Mouse (Mus musculus) hindbrain, embryonic 12.5 days (tissue): Measurements from ENCODE around the gene Fkbp10. TPM values are rescaled to one million over a fixed set of nuclear protein-coding genes. Genes with fewer than 3 reads are reported as not detected.

Experiments used
- ATAC-seq: fragments of 200-750 bp; cut with Nextera tagmentation; 2 replicates; pipeline ENCODE4 v1.8.0; 2017; ENCODE audit warnings: moderate TSS enrichment; ENCODE audit not compliant: low FRiP score
- H3K27ac ChIP-seq: fragments of 300-500 bp; sonication (generic); 2 replicates; pipeline ENCODE4 v1.5.1; 2016; ENCODE audit warnings: mild to moderate bottlenecking
- H3K27me3 ChIP-seq: fragments of 300-500 bp; sonication (generic); 2 replicates; pipeline ENCODE4 v1.6.1; 2016; ENCODE audit warnings: mild to moderate bottlenecking
- H3K36me3 ChIP-seq: fragments of 300-500 bp; sonication (generic); 2 replicates; pipeline ENCODE4 v1.6.1; 2016; ENCODE audit warnings: mild to moderate bottlenecking
- H3K4me1 ChIP-seq: fragments of 300-500 bp; sonication (generic); 2 replicates; pipeline ENCODE4 v1.6.1; 2016
- H3K4me2 ChIP-seq: fragments of 300-500 bp; sonication (generic); replicated peaks from 2 replicates; pipeline ENCODE4 v1.6.1; 2016; ENCODE audit warnings: mild to moderate bottlenecking
- H3K4me3 ChIP-seq: fragments of 300-500 bp; sonication (generic); 2 replicates; pipeline ENCODE4 v1.5.1; 2016; ENCODE audit warnings: mild to moderate bottlenecking
- H3K9ac ChIP-seq: fragments of 300-500 bp; sonication (generic); 2 replicates; pipeline ENCODE4 v1.6.1; 2016; ENCODE audit warnings: mild to moderate bottlenecking, moderate library complexity
- H3K9me3 ChIP-seq: fragments of 300-500 bp; sonication (generic); replicated peaks from 2 replicates; pipeline ENCODE4 v1.6.1; 2016; ENCODE audit warnings: mild to moderate bottlenecking
- WGBS: fragments of 180-500 bp; shearing (Covaris S2); methylation state at CpG from one replicate; pipeline ENCODE4 v1.1.7; 2016; 5-methylcytosine and 5-hydroxymethylcytosine counted together
- polyA plus RNA-seq: library from polyadenylated mRNA; unstranded; fragments of >200 nt; fragmentation: Nextera tagmentation; extraction: Ambion mirVana; gene quantifications from 2 replicates; pipeline ENCODE4 v1.2.1, GENCODE M21; 2016

Fkbp10 gene
- polyA plus RNA-seq, 1 experiment from 2014 or later: 72.5 TPM

- Histone ChIP-seq H3K27me3 (peaks cover 21% of the 10 kb centered on the region), H3K27ac (no peak overlapping the region), H3K4me2 (peak overlapping the region; percentile 54), H3K4me3 (peak overlapping the region; percentile 58), H3K4me1 (peaks cover 23% of the 10 kb centered on the region), H3K36me3 (no peaks in the 10 kb centered on the region), H3K9ac (peak overlapping the region; percentile 75), H3K9me3 (no peaks in the 10 kb centered on the region)
- no peak for ATAC-seq
- 34% methylated on average over 17 of the region's 17 CpGs for WGBS
These were observed 19.5 kb upstream of the Fkbp10 start for GRCm38 (mm10) chr11:100395861-100396631.

DNA sequence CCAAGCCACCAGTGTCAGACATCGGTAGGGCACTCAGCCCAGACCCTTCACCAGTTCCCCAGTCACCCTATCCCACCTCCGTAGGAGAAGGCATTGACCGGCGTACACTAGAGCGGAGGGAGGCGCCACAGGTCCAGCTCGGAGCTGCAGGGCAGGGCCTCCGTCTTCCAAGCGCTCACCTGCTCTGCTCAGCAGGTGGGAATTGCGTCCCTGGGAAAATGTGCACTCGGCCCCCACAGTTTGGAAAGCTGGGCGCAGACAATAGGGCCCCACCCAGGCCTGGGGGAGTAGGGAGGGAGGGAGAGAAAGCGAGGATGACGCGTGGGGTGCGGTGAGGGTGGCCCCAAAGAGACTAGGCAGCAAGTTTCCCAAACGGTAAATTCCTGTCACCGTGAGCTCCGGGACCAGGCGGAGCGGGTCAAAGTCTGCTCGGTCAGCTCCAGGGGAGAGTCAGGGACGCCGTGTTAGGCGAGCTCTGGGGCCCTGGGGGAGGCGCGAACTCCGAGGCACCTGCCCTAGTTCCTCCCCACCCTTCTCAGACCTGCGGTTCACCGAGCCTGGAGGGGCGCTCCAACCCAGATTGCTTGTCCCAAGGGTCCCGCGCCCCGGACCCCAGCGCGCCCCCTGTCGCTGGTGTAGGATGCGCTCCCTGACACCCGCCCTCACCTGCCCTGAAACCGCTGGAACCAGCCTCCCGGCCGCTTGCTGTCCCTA lies 18.5 kb upstream of the Fkbp10 start:
- Histone ChIP-seq H3K36me3 (no peaks in the 10 kb centered on the region), H3K4me1 (peaks cover 20% of the 10 kb centered on the region), H3K4me3 (peak overlapping the region; percentile 58), H3K9me3 (no peaks in the 10 kb centered on the region), H3K27me3 (peaks cover 21% of the 10 kb centered on the region), H3K4me2 (peak overlapping the region; percentile 54), H3K27ac (peak overlapping the region; percentile 80), H3K9ac (peak overlapping the region; percentile 75)
- ATAC-seq: peak; percentile 13; the same call in 1 of the 2 replicates
- WGBS: 5% methylated on average over 42 of the region's 42 CpGs

- peak; percentile 98 for ATAC-seq
- peaks cover 23% of the 10 kb centered on the region for H3K4me1 ChIP-seq
- H3K9me3 ChIP-seq: no peaks in the 10 kb centered on the region
- H3K27ac ChIP-seq: peak within 1 kb of the TSS; percentile 80
- peak within 1 kb of the TSS; percentile 75 for H3K9ac ChIP-seq
- H3K36me3 ChIP-seq: no peaks in the 10 kb centered on the region
- H3K4me3 ChIP-seq: peak within 1 kb of the TSS; percentile 58
- H3K4me2 ChIP-seq: peak within 1 kb of the TSS; percentile 54
- H3K27me3 ChIP-seq: peaks cover 21% of the 10 kb centered on the region
- WGBS: under 1% methylated on average over 37 of the region's 37 CpGs
These were observed 17.7 kb upstream of the Fkbp10 start, which contains the start of gene Jup for GRCm38 (mm10) chr11:100397600-100398389. Gene Jup (minus strand): TSS chr11:100397763.

DNA sequence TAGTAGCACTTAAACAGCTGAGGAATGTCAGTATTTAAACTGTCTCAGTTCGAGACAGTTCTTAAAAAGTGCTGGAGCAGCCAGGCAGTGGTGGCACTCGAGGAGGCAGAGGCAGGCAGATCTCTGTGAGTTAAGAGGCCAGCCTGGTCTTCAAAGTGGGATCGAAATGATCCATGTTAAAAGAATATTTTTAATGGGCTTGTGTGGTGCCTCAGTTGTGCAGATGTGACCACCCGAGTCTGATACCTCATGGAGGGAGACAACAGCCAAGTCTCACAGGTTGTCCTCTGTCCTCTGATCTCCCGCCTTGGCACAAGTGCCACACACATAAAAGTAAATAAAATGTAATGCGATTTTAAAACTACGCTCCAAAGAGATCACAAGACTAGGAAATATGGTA lies 17.0 kb upstream of the Fkbp10 start:
- Histone ChIP-seq H3K9me3 (no peaks in the 10 kb centered on the region), H3K4me3 (no peak overlapping the region), H3K4me2 (peak overlapping the region; percentile 54; the same call in 1 of the 2 replicates), H3K9ac (no peak overlapping the region), H3K4me1 (peaks cover 26% of the 10 kb centered on the region), H3K27ac (no peak overlapping the region), H3K27me3 (peaks cover 21% of the 10 kb centered on the region), H3K36me3 (no peaks in the 10 kb centered on the region)
- ATAC-seq: no peak
- 97% methylated on average over 7 of the region's 7 CpGs for WGBS

- Histone ChIP-seq H3K4me3 (no peak overlapping the region), H3K9me3 (no peaks in the 10 kb centered on the region), H3K27ac (no peak overlapping the region), H3K4me2 (no peak overlapping the region), H3K9ac (no peak overlapping the region), H3K36me3 (no peaks in the 10 kb centered on the region), H3K4me1 (peaks cover 23% of the 10 kb centered on the region), H3K27me3 (peaks cover 21% of the 10 kb centered on the region)
- ATAC-seq: no peak
- 84% methylated on average over 9 of the region's 9 CpGs for WGBS
These were observed 16.2 kb upstream of the Fkbp10 start for GRCm38 (mm10) chr11:100399320-100399719.

DNA sequence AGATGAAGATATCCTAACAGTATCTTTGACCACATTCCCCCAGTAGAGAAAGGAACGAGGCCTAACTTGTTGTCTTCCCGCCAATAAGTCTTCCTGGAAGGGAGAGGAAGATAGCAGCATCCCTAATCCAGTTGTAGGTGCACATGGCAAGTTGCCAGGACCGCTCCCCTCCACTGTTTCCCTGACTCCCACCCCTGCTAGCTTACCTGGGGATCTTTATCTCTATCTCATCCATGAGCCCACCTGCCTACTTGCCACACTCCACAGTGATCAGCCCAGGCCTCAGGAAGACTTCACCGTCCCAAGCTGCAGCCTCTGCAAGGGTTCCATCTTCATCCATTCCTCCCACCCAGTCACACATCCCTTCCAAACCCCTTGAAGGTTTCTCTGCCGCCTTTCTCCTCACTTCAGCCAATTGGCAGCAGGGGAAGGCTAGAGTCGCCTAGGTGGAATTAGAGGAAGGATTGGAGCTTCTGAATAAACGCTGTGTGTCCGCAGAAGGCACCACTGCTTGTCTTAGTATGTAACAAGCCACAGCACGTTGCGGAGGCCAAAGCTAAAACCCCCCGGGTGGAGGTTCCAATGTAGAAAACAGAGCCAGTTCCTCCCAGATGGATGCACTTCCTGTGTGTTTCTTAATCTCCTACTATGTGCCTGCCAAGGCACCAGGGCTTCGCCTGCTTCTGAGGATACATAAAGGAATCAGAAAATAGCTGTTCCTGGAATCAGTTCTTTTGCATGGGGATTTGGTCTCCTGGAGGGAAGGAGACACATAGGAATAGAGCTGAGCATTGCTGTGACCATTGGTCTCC lies 15.6 kb upstream of the Fkbp10 start:
- Histone ChIP-seq H3K4me1 (peaks cover 23% of the 10 kb centered on the region), H3K27me3 (peaks cover 19% of the 10 kb centered on the region), H3K4me3 (no peak overlapping the region), H3K4me2 (no peak overlapping the region), H3K9ac (no peak overlapping the region), H3K27ac (no peak overlapping the region), H3K9me3 (no peaks in the 10 kb centered on the region), H3K36me3 (no peaks in the 10 kb centered on the region)
- WGBS: 78% methylated on average over 12 of the region's 12 CpGs
- ATAC-seq: no peak

GRCm38 (mm10) chr11:100400842-100401241 lies 14.7 kb upstream of the Fkbp10 start:
- no peak for ATAC-seq
- no peaks in the 10 kb centered on the region for H3K9me3 ChIP-seq
- no peak overlapping the region for H3K9ac ChIP-seq
- WGBS: 81% methylated on average over 6 of the region's 6 CpGs
- no peak overlapping the region for H3K27ac ChIP-seq
- H3K4me1 ChIP-seq: peaks cover 15% of the 10 kb centered on the region
- no peak overlapping the region for H3K4me3 ChIP-seq
- no peaks in the 10 kb centered on the region for H3K36me3 ChIP-seq
- H3K27me3 ChIP-seq: peaks cover 10% of the 10 kb centered on the region; the same call in 1 of the 2 replicates
- H3K4me2 ChIP-seq: no peak overlapping the region

GRCm38 (mm10) chr11:100402240-100402639 lies 13.3 kb upstream of the Fkbp10 start:
- ATAC-seq: no peak
- Histone ChIP-seq H3K4me3 (no peak overlapping the region), H3K9ac (no peak overlapping the region), H3K9me3 (no peaks in the 10 kb centered on the region), H3K36me3 (no peaks in the 10 kb centered on the region), H3K27ac (no peak overlapping the region), H3K4me1 (peaks cover 8% of the 10 kb centered on the region; the same call in 1 of the 2 replicates), H3K27me3 (no peaks in the 10 kb centered on the region; the same call in 1 of the 2 replicates), H3K4me2 (no peak overlapping the region)
- WGBS: 43% methylated on average over 6 of the region's 6 CpGs

DNA sequence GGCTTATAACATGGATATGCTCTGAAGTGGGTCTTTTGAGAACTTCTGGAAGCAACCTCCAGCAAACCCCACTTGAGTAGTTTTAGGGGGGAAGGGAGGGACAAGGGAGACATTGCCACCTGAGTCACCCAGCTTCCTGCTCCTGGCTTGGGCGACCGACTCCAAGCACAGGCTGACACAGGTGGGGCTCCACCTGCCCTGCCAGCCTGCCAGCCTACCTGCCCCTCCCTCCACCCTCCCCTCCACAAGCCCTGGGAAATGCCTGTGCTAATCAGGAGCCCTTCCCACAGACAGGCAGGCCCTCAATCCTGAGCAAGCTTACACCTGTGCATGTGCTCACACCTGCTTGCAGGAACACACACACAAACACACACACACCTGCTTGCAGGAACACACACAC lies 12.8 kb upstream of the Fkbp10 start:
- Histone ChIP-seq H3K9ac (no peak overlapping the region), H3K4me1 (peaks cover 8% of the 10 kb centered on the region; the same call in 1 of the 2 replicates), H3K9me3 (no peaks in the 10 kb centered on the region), H3K27me3 (no peaks in the 10 kb centered on the region; the same call in 1 of the 2 replicates), H3K4me2 (no peak overlapping the region), H3K4me3 (no peak overlapping the region), H3K36me3 (no peaks in the 10 kb centered on the region), H3K27ac (no peak overlapping the region)
- no peak for ATAC-seq
- 100% methylated on average over 2 of the region's 2 CpGs for WGBS

DNA sequence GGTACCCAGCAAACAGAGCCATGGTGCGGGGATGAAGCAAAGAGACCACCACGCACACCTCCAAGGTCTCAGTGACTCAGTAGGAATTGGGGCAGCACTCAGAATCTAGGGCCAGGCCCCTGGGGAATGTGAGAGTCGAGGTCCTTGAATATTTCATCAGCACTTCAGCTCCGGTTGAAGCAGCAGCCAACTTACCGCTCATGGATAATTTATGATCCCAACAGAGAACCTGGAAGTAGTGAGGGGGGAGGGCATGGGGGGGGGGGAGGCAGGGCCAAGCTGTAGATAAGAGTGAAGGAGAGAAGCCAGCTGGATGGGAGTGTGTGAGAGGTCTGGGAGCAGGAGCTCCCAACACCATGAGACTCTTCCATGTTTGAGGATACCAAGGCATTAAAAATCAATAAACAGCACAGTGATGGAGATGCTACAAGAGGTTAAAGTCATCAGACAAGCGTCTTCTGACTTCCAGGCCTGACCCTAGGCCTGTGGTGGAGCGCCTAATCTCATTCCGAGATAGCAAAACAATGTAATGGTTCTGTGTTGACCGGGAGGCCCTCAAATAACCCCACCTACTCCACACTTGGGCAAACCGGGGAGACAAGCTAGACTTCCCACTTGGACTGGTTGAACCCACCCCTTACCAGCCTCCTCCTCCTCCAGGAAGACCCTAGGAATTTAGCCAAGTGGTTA lies 11.9 kb upstream of the Fkbp10 start:
- H3K9me3 ChIP-seq: no peaks in the 10 kb centered on the region
- no peak overlapping the region for H3K27ac ChIP-seq
- H3K9ac ChIP-seq: no peak overlapping the region
- no peak overlapping the region for H3K4me2 ChIP-seq
- H3K36me3 ChIP-seq: 0 out of 2 replicates have a peak, but pooled peaks cover 3% of the 10 kb centered on the region
- ATAC-seq: no peak
- 76% methylated on average over 10 of the region's 10 CpGs for WGBS
- H3K4me1 ChIP-seq: peaks cover 8% of the 10 kb centered on the region; the same call in 1 of the 2 replicates
- no peaks in the 10 kb centered on the region; the same call in 1 of the 2 replicates for H3K27me3 ChIP-seq
- no peak overlapping the region for H3K4me3 ChIP-seq
